Mouse (Mus musculus) limb, embryonic 11.5 days (tissue): ENCODE data around the gene Eno1. TPM values are rescaled to one million over a fixed set of nuclear protein-coding genes. Genes with fewer than 3 reads are reported as not detected.

Source experiments
- ATAC-seq: fragments of 200-750 bp; cut with Nextera tagmentation; 2 replicates; pipeline ENCODE4 v1.8.0; 2017; ENCODE audit warnings: low read depth; ENCODE audit not compliant: insufficient number of reproducible peaks, low FRiP score, low TSS enrichment
- DNase-seq: peaks from one replicate; pipeline ENCODE4 v3.0.0-alpha.2; 2015; ENCODE audit warnings: low spot score
- H3K27ac ChIP-seq: fragments of 300-500 bp; sonication (generic); replicated peaks from 2 replicates; pipeline ENCODE4 v1.5.1; 2014; ENCODE audit warnings: low read depth, mild to moderate bottlenecking, low read length
- H3K27me3 ChIP-seq: fragments of 300-500 bp; sonication (generic); 2 replicates; pipeline ENCODE4 v1.6.1; 2014; ENCODE audit warnings: mild to moderate bottlenecking, low read length, mixed read lengths; ENCODE audit not compliant: control insufficient read depth, insufficient read depth
- H3K36me3 ChIP-seq: fragments of 300-500 bp; sonication (generic); 2 replicates; pipeline ENCODE4 v1.6.1; 2014; ENCODE audit warnings: mild to moderate bottlenecking, low read length, moderate library complexity, mixed read lengths; ENCODE audit not compliant: control insufficient read depth, insufficient read depth
- H3K4me1 ChIP-seq: fragments of 300-500 bp; sonication (generic); 2 replicates; pipeline ENCODE4 v1.6.1; 2014; ENCODE audit warnings: low read length, mixed read lengths; ENCODE audit not compliant: control insufficient read depth, insufficient read depth
- H3K4me2 ChIP-seq: fragments of 300-500 bp; sonication (generic); 2 replicates; pipeline ENCODE4 v1.6.1; 2014; ENCODE audit warnings: low read depth, mild to moderate bottlenecking, moderate library complexity; ENCODE audit not compliant: severe bottlenecking
- H3K4me3 ChIP-seq: fragments of 300-500 bp; sonication (generic); 2 replicates; pipeline ENCODE4 v1.5.1; 2014; ENCODE audit warnings: low read depth, low read length
- H3K9ac ChIP-seq: fragments of 300-500 bp; sonication (generic); 2 replicates; pipeline ENCODE4 v1.6.1; 2014; ENCODE audit warnings: mild to moderate bottlenecking, low read length
- H3K9me3 ChIP-seq: fragments of 300-500 bp; sonication (generic); 2 replicates; pipeline ENCODE4 v1.6.1; 2016; ENCODE audit warnings: low read length; ENCODE audit not compliant: control insufficient read depth
- WGBS: fragments of 180-500 bp; shearing (Covaris S2); extraction: QIAGEN DNeasy Blood & Tissue Kit; methylation state at CpG from one replicate; pipeline ENCODE4 v1.1.7; 2014; 5-methylcytosine and 5-hydroxymethylcytosine counted together
- polyA plus RNA-seq: library from polyadenylated mRNA; unstranded; fragments of >200 nt; fragmentation: Nextera tagmentation; extraction: Ambion mirVana; gene quantifications from 2 replicates; pipeline ENCODE4 v1.2.1, GENCODE M21; 2014

The Eno1 gene
- polyA plus RNA-seq, 1 experiment from 2014 or later: 2,311 TPM

- ATAC-seq: no peak
Measured at GRCm38 (mm10) chr4:150295966-150296365, 59.4 kb downstream of the Eno1 start.

More at GRCm38 (mm10) chr4:150295966-150296365, 59.4 kb downstream of the Eno1 start:
- DNase-seq: no peak
- no peak overlapping the region for H3K4me2 ChIP-seq
- WGBS: 94% methylated on average over 7 of the region's 7 CpGs
- H3K4me3 ChIP-seq: no peak overlapping the region
- H3K9ac ChIP-seq: no peak overlapping the region
- H3K36me3 ChIP-seq: no peaks in the 10 kb centered on the region; the same call in 1 of the 2 replicates
- H3K4me1 ChIP-seq: no peaks in the 10 kb centered on the region
- no peak overlapping the region for H3K27ac ChIP-seq
- no peaks in the 10 kb centered on the region for H3K27me3 ChIP-seq
- 0 out of 2 replicates have a peak, but pooled peaks cover 3% of the 10 kb centered on the region for H3K9me3 ChIP-seq

Other genes with a start within 250 kb of the Eno1 start
- gene H6pd, start 227.7 kb upstream of the Eno1 start, polyA plus RNA-seq: 3.5 and 3.9 TPM in 2 replicates
- 0.29 and 0.47 TPM in 2 replicates for gene Gpr157, start 149.4 kb upstream of the Eno1 start, polyA plus RNA-seq
- 1.1 and 1.8 TPM in 2 replicates for gene Slc2a5, start 117.4 kb upstream of the Eno1 start, polyA plus RNA-seq
- not detected in 2 replicates for gene Slc2a7, start 87.7 kb upstream of the Eno1 start, polyA plus RNA-seq
- 0.09 and 0.34 TPM in 2 replicates for gene Car6, start 35.4 kb upstream of the Eno1 start, polyA plus RNA-seq
- gene Rere, start 44.9 kb downstream of the Eno1 start, polyA plus RNA-seq: 37.9 and 44.9 TPM in 2 replicates